Mouse (Mus musculus): ENCODE measurements at regions not wholly inside any gene's neighbourhood (a gene's known extent, or its start where the extent isn't known, plus 50 kb on each side); places are given as distances from the start of the nearest gene placed in this dataset.

- H3K27me3 ChIP-seq (ENCODE audit: control insufficient read depth, insufficient read depth, low read depth, low read length) = no peaks in the 10 kb centered on the region
- H3K4me3 ChIP-seq (ENCODE audit: low read depth, low read length) = no peak overlapping the region
- H3K4me2 ChIP-seq (ENCODE audit: low read length) = no peak overlapping the region
- no peaks in the 10 kb centered on the region for H3K36me3 ChIP-seq (ENCODE audit: control insufficient read depth, insufficient read depth, low read length)
- 79% methylated on average over 15 of the region's 15 CpGs for WGBS
- no peak for ATAC-seq
- H3K27ac ChIP-seq (ENCODE audit: low read length) = no peak overlapping the region
- H3K9me3 ChIP-seq (replicated peaks; ENCODE audit: control insufficient read depth, low read length, poor library complexity, severe bottlenecking) = no peaks in the 10 kb centered on the region
- no peaks in the 10 kb centered on the region for H3K4me1 ChIP-seq (ENCODE audit: control insufficient read depth, insufficient read depth, low read length)
- no peak overlapping the region for H3K9ac ChIP-seq (ENCODE audit: low read depth, low read length)
Observed at GRCm38 (mm10) chr5:73782214-73783091, 131.3 kb downstream of the Spata18 start.

DNA sequence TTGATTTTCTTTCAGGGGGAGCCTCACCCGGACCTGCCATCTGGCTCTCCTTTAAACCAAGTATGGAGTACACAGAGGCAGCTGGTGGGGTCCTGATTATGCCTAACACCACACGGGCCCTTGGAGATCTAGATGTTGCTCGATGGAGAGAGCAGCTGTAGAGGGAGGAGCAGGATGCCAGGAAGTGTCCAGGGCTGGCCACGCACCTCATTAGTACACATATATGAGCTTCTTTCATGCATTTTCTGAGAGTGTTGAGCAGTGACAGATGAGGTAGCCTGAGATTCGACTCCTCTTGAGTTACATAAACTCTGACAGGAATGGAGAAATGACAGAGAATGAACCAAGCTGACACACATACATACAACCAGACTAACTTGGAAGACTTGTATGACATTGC lies 136.1 kb downstream of the Spata18 start:
- Histone ChIP-seq H3K27ac (ENCODE audit: low read length) (no peak overlapping the region), H3K9me3 (replicated peaks; ENCODE audit: control insufficient read depth, low read length, poor library complexity, severe bottlenecking) (no peaks in the 10 kb centered on the region), H3K36me3 (ENCODE audit: control insufficient read depth, insufficient read depth, low read length) (no peaks in the 10 kb centered on the region), H3K27me3 (ENCODE audit: control insufficient read depth, insufficient read depth, low read depth, low read length) (no peaks in the 10 kb centered on the region), H3K4me2 (ENCODE audit: low read length) (no peak overlapping the region), H3K4me1 (ENCODE audit: control insufficient read depth, insufficient read depth, low read length) (no peaks in the 10 kb centered on the region), H3K4me3 (ENCODE audit: low read depth, low read length) (no peak overlapping the region), H3K9ac (ENCODE audit: low read depth, low read length) (no peak overlapping the region)
- 63% methylated on average over 5 of the region's 5 CpGs for WGBS
- no peak for ATAC-seq

- Histone ChIP-seq H3K4me3 (ENCODE audit: low read depth, low read length) (no peak overlapping the region), H3K27ac (ENCODE audit: low read length) (no peak overlapping the region), H3K9ac (ENCODE audit: low read depth, low read length) (no peak overlapping the region), H3K4me2 (ENCODE audit: low read length) (no peak overlapping the region), H3K27me3 (ENCODE audit: control insufficient read depth, insufficient read depth, low read depth, low read length) (no peaks in the 10 kb centered on the region), H3K4me1 (ENCODE audit: control insufficient read depth, insufficient read depth, low read length) (no peaks in the 10 kb centered on the region), H3K36me3 (ENCODE audit: control insufficient read depth, insufficient read depth, low read length) (no peaks in the 10 kb centered on the region), H3K9me3 (replicated peaks; ENCODE audit: control insufficient read depth, low read length, poor library complexity, severe bottlenecking) (no peaks in the 10 kb centered on the region)
- 84% methylated on average over 3 of the region's 3 CpGs for WGBS
- no peak for ATAC-seq
Observed at GRCm38 (mm10) chr5:73792216-73792615, 141.0 kb downstream of the Spata18 start.

- no peak for ATAC-seq
- H3K4me1 ChIP-seq (ENCODE audit: control insufficient read depth, insufficient read depth, low read length) = no peaks in the 10 kb centered on the region
- no peaks in the 10 kb centered on the region for H3K36me3 ChIP-seq (ENCODE audit: control insufficient read depth, insufficient read depth, low read length)
- H3K9me3 ChIP-seq (replicated peaks; ENCODE audit: control insufficient read depth, low read length, poor library complexity, severe bottlenecking) = no peaks in the 10 kb centered on the region
- WGBS = 78% methylated on average over 2 of the region's 2 CpGs
- no peaks in the 10 kb centered on the region for H3K27me3 ChIP-seq (ENCODE audit: control insufficient read depth, insufficient read depth, low read depth, low read length)
- H3K27ac ChIP-seq (ENCODE audit: low read length) = no peak overlapping the region
- H3K9ac ChIP-seq (ENCODE audit: low read depth, low read length) = no peak overlapping the region
- H3K4me3 ChIP-seq (ENCODE audit: low read depth, low read length) = no peak overlapping the region
- H3K4me2 ChIP-seq (ENCODE audit: low read length) = no peak overlapping the region
Observed at GRCm38 (mm10) chr5:73796201-73796600, 145.0 kb downstream of the Spata18 start.

- no peaks in the 10 kb centered on the region for H3K4me1 ChIP-seq (ENCODE audit: control insufficient read depth, insufficient read depth, low read length)
- H3K27ac ChIP-seq (ENCODE audit: low read length) = no peak overlapping the region
- ATAC-seq = no peak
- 77% methylated on average over 3 of the region's 3 CpGs for WGBS
- H3K36me3 ChIP-seq (ENCODE audit: control insufficient read depth, insufficient read depth, low read length) = no peaks in the 10 kb centered on the region
- H3K4me3 ChIP-seq (ENCODE audit: low read depth, low read length) = no peak overlapping the region
- H3K9me3 ChIP-seq (replicated peaks; ENCODE audit: control insufficient read depth, low read length, poor library complexity, severe bottlenecking) = no peaks in the 10 kb centered on the region
- H3K9ac ChIP-seq (ENCODE audit: low read depth, low read length) = no peak overlapping the region
- no peaks in the 10 kb centered on the region for H3K27me3 ChIP-seq (ENCODE audit: control insufficient read depth, insufficient read depth, low read depth, low read length)
- H3K4me2 ChIP-seq (ENCODE audit: low read length) = no peak overlapping the region
Observed at GRCm38 (mm10) chr5:73797980-73798379, 146.8 kb downstream of the Spata18 start.

DNA sequence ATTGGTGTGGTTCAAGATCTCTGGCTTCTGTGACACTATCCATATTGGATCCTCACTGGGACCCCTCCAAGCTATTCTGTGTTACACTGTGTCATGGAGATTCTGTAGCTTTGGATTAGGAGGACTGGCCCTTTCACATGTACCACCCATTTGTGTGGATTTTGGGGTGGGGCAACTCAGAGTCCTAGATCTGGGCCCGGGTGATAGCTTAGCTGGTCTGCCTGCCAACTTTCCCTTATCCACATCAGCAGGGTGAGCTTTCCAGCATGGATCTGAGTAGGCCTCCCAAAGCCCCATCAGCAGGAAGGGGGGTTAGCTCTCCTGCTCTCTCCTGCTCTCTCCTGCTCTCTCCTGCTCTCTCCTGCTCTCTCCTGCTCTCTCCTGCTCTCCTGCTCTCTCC lies 152.3 kb downstream of the Spata18 start:
- Histone ChIP-seq H3K4me2 (ENCODE audit: low read length) (no peak overlapping the region), H3K36me3 (ENCODE audit: control insufficient read depth, insufficient read depth, low read length) (no peaks in the 10 kb centered on the region), H3K9ac (ENCODE audit: low read depth, low read length) (no peak overlapping the region), H3K4me1 (ENCODE audit: control insufficient read depth, insufficient read depth, low read length) (no peaks in the 10 kb centered on the region), H3K4me3 (ENCODE audit: low read depth, low read length) (no peak overlapping the region), H3K27ac (ENCODE audit: low read length) (no peak overlapping the region), H3K9me3 (replicated peaks; ENCODE audit: control insufficient read depth, low read length, poor library complexity, severe bottlenecking) (no peaks in the 10 kb centered on the region), H3K27me3 (ENCODE audit: control insufficient read depth, insufficient read depth, low read depth, low read length) (no peaks in the 10 kb centered on the region)
- ATAC-seq = no peak
- WGBS = 94% methylated on average over 1 of the region's 1 CpGs

DNA sequence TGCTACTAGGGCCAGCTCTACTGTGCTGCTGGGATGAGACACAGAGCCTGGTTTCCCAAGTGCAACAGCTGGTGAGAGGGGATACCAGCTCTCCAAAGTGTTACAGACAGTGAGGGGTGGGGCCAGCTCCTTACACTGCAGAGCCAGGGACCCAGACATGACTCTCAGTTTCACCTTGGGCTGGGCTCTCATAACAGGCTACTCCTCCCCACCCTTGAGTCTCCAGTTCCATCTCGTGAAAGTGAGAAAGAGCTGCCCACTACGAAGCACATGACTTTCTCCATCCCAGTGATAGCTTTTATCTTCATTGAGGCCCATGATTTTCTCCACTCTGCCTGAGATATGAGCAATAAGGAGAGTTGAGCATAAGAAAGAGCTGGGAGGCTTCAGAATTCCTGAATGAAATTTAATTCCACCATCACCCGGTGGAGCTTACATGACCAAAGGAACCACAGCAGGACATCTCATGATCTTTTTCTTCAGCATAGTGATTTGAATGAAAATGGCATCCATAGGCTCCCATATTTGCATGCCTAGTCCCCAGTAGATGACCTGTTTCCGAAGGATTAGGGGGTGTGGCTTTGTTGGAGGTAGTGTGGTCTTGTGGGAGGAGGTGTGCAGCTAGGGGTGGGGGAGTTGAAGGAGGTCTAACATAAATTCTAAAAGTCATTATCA lies 153.5 kb downstream of the Spata18 start:
- Histone ChIP-seq H3K27ac (ENCODE audit: low read length) (no peak overlapping the region), H3K4me3 (ENCODE audit: low read depth, low read length) (no peak overlapping the region), H3K4me2 (ENCODE audit: low read length) (no peak overlapping the region), H3K4me1 (ENCODE audit: control insufficient read depth, insufficient read depth, low read length) (no peaks in the 10 kb centered on the region), H3K9ac (ENCODE audit: low read depth, low read length) (no peak overlapping the region), H3K9me3 (replicated peaks; ENCODE audit: control insufficient read depth, low read length, poor library complexity, severe bottlenecking) (no peaks in the 10 kb centered on the region), H3K27me3 (ENCODE audit: control insufficient read depth, insufficient read depth, low read depth, low read length) (no peaks in the 10 kb centered on the region), H3K36me3 (ENCODE audit: control insufficient read depth, insufficient read depth, low read length) (no peaks in the 10 kb centered on the region)
- WGBS = 71% methylated on average over 4 of the region's 4 CpGs
- ATAC-seq = no peak

- Histone ChIP-seq H3K27me3 (ENCODE audit: control insufficient read depth, insufficient read depth, low read depth, low read length) (no peaks in the 10 kb centered on the region), H3K9ac (ENCODE audit: low read depth, low read length) (no peak overlapping the region), H3K4me3 (ENCODE audit: low read depth, low read length) (no peak overlapping the region), H3K36me3 (ENCODE audit: control insufficient read depth, insufficient read depth, low read length) (no peaks in the 10 kb centered on the region), H3K9me3 (replicated peaks; ENCODE audit: control insufficient read depth, low read length, poor library complexity, severe bottlenecking) (no peaks in the 10 kb centered on the region), H3K27ac (ENCODE audit: low read length) (no peak overlapping the region), H3K4me2 (ENCODE audit: low read length) (no peak overlapping the region), H3K4me1 (ENCODE audit: control insufficient read depth, insufficient read depth, low read length) (no peaks in the 10 kb centered on the region)
- ATAC-seq = no peak
- WGBS = 100% methylated on average over 3 of the region's 3 CpGs
Observed at GRCm38 (mm10) chr5:73810660-73811059, 159.5 kb downstream of the Spata18 start.

- H3K27me3 ChIP-seq (ENCODE audit: control insufficient read depth, insufficient read depth, low read depth, low read length) = no peaks in the 10 kb centered on the region
- H3K4me3 ChIP-seq (ENCODE audit: low read depth, low read length) = no peak overlapping the region
- no peaks in the 10 kb centered on the region for H3K36me3 ChIP-seq (ENCODE audit: control insufficient read depth, insufficient read depth, low read length)
- H3K9ac ChIP-seq (ENCODE audit: low read depth, low read length) = no peak overlapping the region
- H3K27ac ChIP-seq (ENCODE audit: low read length) = no peak overlapping the region
- no peak overlapping the region for H3K4me2 ChIP-seq (ENCODE audit: low read length)
- no peak for ATAC-seq
- 88% methylated on average over 3 of the region's 3 CpGs for WGBS
- no peaks in the 10 kb centered on the region for H3K4me1 ChIP-seq (ENCODE audit: control insufficient read depth, insufficient read depth, low read length)
- 0 out of 2 replicates have a peak, but pooled peaks cover under 1% of the 10 kb centered on the region for H3K9me3 ChIP-seq (replicated peaks; ENCODE audit: control insufficient read depth, low read length, poor library complexity, severe bottlenecking)
Observed at GRCm38 (mm10) chr5:73811094-73811521, 159.9 kb downstream of the Spata18 start.
